Mouse (Mus musculus) fibroblast of lung, adult 2 months (primary cell): ENCODE measurements around the gene Itgb3bp.

Experiments used
- DNase-seq: peaks from one replicate; pipeline ENCODE4 v3.0.0-alpha.2; 2011; ENCODE audit warnings: low read depth

The Itgb3bp gene

DNA sequence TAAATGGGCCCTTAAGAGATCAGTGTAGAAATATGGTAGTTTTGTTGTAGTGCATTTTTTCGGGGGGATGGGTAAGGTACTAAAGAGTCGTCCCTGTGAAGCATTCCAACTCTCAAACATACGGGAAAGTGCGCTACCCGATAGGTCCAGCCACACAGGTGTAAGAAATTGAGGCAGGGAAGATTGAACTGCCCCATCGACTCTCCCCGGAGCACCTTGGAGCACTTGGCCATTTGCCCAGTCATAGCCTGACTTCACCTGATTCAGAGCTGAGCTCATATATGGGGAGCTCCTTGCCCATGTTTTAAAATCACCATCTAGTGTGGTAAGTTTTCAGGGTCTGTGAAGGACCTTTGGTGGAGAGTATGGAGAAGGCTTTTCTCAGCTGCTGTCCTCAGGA, 5.2 kb upstream of the Itgb3bp start:
- no peak for DNase-seq

DNA sequence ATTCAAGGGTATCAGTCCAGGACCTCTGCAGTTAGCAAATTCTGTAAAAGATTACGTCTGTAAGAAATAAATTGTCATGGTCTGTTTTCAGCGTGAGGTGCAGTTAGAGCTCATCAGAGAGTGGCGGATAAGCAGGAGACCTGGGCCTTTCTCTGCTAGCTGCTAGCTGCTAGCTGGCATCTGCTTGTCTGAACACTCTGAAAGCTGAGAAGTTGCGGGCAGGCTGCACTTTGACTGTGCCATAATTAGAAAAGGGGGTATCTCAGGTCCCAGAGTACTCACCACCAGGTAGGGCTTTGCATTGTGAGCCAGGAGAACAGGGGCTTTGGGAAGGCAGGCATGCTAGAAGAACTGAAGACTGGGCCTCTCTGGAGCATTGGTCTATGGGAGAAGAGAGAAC, 2.2 kb upstream of the Itgb3bp start:
- DNase-seq: no peak

DNA sequence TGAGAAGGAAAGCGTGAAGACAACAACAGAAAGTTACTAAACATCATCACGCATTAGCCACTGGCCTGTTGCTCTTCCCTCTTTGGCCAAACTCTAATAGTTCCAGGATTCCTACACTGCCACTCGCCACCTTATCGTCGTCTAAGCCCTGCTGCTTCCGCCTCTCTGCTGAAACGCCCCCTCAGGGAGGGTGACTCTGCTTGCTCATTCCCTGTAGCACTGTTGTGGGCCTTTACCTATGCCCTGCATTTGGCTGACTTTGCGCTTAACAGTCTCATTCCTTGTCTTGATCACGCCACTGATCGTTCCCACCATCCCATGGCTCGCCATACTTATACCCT, 1.6 kb upstream of the Itgb3bp start:
- no peak for DNase-seq

DNA sequence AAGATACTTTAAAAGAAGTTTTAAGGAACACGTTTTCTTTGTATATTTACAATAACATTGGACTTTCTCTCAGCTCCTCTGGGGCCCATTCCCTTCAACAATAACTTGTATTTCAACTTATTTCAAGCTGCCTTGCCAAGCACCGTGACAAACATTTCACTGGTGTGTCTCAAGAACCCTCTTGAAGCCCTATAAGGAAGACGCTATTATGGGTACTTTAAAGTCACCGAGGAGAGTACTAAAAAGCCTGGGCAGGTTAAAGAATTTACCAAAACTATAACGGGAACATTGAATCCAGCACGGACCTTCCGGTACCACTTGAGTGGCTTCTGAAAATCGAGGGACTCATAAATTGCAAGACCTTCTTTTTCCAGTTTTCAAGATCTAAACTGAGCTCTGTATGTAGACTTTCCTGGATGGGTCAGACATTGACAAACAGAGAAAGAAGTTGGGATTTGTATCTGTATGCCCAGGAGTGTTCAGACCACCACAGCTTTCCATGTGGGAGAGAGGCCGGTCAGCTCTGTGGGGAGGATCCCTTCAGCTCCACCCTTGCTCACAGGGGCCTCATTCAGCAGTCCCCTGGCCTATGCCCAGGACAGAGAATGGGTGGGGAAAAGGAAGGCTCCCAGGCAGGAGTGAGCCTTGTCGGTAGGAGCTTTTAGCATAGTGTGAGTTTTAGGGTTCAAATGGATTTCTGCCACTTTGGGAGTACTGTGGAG, 1.1 kb upstream of the Itgb3bp start:
- no peak for DNase-seq

DNA sequence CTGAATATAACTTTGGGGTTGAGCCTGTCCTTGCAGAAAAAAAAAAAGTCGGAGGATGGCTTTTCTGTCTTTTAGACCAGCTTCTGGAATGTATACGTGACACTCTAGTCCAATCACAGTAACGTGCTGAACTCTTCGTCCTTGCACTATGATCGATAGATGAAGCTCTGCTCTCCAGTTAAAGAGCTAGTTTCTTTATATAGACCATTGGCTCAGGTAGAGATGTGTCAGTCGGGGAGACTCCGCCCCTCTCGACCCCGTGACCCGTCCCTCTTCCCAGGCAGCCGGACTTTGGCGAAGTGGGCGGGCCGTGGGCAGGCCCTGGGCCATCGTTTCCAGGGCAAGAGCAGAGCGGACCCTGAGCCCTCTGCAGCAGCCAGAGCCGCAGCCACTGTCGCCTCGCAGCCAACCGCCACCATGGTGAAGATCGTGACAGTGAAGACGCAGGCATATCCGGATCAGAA, 432 bp downstream of the Itgb3bp start, which contains the start of gene Pgm1:
Gene Pgm1 (plus strand): TSS at position 266 of the 464 bp plus-strand sequence.
- DNase-seq: peak; percentile 54

DNA sequence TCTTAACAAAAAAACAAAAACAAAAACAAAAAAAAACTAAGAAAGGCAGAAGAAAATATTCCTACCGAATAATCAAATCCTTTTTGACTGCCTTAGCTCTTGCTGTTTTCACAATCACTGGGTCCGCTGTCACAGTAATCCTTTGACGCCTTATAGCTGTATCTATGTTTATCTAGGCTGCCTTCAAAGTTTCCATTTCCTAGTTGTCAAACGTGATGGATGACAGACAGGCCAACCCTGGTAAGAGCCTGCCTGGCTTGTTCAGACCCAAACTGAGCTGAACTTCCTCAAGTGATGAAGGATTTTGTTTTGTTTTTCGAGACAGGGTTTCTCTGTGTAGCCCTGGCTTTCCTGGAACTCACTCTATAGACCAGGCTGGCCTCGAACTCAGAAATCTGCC, 1.1 kb downstream of the Itgb3bp start:
- no peak for DNase-seq

DNA sequence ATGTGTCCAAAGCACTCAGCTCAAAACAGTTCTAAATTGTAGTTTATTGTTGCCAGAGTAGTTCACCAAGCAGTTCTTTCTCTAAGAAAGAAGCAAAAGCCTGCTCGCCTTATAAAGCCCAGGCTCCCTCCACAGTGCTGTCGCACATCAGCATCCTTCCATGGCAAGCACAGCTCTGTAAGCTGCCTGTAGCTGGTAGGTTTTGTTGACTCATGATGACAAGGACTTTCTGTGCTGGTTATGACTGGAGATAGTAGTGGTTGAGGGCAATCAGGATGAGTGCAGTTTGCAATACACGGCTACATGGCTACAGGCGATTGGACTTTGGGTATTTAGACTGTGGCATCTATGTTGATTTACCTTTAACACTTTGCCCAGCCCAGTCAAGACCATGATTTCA, 3.2 kb downstream of the Itgb3bp start:
- no peak for DNase-seq

DNA sequence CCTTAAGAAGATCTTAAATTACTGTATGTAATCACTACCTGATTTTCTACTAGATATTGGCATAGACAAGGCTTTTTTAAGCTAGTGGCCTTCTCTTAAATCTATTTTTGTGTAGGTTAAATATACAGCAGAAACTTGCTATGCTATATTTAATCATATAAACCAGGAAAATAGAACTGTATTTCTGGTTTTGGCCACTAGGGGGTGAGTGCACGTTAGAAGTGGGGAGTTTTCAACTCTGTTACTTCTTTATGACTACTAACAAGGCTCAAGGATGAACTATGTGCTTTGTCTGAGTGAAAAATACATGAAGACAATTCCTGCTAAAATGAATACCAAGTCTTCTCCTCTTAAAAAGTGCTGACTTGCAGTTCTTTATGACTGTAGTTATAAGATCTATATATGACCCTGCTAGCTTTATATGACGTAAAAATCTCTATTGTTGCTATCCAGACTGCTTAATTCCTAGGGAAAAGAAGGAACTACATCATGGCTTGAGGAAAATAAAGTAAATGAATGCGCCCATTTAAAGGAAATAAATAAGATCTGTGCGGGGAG, 15.6 kb downstream of the Itgb3bp start:
- DNase-seq: no peak

DNA sequence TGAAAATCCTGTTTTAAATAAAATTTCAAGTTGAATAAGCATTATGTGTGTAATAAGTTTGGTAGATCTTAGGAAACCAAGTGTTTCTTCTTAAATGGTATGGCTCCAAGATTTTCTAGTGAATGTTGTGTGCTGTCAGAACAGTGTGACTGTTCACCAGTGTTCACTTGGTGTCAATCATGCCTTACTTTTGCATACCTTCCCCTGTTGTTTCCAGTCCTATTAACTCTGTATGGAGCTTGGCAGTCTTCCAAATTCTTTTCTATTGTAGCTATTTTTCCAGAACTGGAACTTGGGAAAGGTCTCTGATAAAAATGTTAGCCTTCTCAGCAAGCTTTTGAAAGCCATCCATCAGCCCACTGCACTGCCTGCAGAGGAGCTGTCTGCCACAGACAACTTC, 47.2 kb downstream of the Itgb3bp start:
- DNase-seq: no peak

DNA sequence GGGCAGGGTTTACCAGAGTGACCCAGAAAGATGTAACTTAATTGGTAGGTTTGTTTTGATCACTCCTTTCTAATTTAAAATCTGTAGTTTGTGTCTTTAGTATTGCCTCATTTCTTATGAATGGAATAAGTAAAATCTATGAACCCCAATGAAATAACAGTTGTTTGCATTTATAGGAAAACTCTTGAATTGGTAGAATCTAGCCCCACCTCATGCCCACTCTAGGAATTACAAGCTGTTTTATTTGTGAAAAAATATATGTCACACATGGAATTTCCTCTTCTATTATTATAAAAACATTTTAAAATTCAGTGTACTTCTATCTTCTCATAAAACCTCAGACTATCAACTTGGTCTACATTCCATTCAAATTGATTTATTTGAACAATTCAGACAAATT, 47.7 kb downstream of the Itgb3bp start:
- peak; percentile 35 for DNase-seq

DNA sequence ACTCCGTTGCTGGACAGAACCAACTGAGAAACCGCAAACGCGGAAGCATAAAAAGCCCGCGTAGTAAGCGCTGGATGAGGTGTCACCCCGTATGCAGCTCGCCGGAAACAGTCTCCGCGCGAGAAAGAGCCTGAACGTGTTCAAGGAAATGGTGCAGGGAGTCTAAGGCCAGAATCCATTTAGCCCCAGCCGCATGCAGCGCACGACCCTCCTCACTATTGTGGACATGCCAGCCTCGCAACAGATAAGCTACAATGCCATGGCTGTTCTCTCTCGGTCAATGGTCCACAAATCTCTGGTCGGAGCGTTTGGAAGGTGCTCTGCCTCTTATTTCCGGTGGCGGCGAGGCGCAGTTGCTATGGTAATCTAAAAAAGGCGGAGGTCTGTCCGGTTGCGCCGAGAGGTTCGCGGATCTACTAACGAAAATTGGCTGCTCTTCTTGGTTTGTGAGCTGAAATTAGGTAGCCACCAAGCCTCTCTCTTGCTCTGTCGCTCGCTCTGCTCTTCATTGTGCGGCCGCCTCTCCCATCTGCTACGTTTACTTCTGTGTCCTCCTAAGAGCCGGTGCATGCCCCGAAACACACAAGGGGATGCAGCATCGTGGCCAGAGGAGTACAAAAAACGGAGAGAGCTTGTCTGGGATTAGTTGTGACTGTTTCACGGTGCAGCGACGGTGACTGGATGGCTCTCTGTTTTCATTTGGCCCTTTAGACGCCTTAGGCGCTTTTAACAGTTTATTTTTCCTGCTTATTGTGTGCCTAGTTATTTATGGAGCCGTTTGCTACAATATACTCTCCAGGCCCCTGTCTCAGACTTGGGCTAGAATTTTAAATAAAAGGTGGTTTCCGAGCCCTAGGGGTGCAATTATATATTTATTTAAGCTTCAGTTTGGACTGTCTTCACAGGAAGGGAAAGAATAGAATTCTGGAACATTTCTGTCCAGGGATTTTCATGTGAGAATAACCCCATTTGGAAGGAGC, 100.2 kb downstream of the Itgb3bp start, which contains the start of gene Efcab7:
Gene Efcab7 (plus strand): TSS at position 105 of the 980 bp plus-strand sequence.
- DNase-seq: peak; percentile 61

DNA sequence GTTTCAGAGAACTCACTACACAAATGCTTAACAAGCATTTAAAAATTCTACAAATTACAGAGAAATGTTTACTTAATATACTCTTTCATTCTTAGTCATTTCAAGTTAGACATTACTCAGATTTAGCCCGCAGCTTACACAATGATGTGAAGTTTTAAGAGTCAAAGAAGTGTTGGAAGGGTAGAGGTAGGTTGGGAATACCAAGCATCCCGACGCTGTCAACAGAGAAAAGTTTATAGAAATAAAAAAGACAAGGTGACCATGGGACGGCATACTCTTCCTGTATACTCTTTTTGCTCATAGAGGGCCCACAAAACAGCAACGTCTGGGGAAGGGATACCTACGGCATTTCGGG, 100.9 kb downstream of the Itgb3bp start:
- DNase-seq: no peak

DNA sequence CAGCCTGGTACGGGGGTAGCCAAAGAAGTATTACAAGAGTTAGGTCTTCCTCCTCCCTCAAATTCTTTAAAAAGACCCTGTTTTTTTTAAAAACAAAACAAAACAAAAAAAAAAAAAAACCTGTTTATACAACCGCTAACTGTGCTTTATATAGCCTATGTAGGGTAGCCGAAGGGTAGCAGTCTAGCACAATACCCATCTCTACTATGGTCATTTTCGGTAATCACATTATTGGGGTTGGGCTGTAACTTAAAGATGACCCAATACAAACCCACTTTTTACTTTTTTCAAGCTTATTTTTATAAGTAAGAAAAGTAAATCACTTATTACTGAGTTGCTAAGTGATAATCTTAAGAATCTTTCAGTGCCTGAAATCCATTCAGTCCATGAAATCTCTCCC, 101.3 kb downstream of the Itgb3bp start:
- no peak for DNase-seq

DNA sequence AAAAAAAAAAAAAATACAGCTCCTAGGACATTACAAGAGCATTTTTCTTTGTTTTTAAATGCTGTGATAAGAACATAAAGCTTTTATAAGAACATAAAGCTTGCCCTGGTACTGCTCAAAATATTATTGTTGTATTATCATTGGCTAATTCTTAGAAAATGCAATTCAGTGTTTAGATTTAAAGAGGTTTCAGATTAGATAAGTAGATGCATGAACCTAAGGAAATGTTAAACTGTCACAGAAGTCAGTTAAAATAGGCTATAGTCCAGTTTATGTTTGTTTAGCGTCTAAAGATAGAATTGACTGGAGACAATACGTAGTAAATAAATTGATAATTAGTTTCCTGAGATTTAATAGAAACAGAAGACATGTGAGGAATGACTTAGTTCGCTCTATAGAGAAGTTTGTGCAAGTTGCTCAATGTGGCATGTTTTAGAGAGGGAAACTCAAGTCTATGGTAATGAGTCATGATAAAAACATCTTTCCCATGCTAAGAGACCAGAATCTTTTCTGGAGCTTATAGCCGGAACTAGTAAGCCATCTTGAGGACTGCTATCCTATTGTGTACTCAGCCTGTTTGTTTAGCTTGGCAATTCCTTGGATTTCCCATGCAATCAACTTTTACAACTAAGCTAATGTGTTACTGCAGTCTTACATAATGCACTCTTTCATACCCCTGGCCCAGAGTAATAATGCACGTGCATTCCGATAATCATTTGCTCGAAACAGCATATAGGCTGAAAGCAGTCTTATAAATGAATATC, 112.7 kb downstream of the Itgb3bp start:
- no peak for DNase-seq

DNA sequence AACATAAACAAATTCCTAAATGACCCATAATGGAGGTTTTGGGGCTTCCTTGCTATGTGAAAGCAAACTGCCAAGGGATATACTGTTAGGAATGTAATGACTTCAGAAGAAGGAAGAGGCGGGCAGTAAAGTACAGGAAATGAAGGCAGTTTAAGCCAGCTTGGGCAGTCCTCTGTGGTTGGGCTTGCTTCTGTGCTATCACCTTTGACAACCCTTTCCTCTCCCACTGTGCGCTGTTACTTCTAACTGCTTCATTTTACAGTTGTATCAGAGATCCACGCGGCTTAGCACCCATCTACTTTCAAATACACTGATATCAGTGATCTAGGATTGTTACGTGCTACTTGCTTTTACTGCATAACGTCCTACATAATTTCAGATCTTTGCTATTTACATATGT, 137.2 kb downstream of the Itgb3bp start:
- no peak for DNase-seq

DNA sequence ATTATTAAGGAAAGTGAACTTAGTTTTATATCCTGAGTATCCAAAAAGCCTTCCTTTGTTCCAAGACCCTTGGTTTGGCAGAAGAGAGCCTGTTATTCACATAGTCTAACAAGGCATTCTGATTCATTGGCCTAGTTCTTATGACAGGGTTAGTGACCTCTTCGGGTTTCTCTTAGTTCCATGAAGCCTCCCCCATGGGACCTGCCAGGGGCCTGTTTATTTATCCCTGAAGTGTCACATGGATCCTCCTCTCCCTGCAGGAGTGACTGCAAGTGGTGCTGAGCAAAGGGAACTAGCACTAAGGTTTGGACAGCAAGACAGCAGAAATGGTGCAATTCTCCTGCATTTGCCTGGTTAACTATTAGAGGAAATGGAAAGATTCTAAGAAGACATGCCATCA, 156.6 kb downstream of the Itgb3bp start:
- DNase-seq: no peak

DNA sequence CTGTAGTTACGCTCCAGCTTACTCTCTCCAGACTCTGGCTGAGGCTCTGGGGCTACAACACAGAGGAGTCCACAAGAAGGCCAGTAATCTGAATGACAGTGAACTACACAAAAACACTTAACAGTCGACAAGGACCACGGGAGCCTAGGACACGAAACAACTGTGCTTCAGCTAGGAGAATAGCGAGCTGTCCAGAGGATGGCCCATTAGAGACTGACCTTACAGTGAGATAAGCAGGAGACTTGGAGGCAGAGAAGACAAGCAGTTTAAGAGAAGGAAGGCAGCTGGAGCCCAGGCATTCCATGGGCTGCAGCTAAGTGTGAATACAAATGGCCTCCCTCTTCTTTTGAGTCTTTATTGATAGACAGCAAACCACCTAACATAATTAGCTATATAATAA, 159.1 kb downstream of the Itgb3bp start:
- DNase-seq: no peak

DNA sequence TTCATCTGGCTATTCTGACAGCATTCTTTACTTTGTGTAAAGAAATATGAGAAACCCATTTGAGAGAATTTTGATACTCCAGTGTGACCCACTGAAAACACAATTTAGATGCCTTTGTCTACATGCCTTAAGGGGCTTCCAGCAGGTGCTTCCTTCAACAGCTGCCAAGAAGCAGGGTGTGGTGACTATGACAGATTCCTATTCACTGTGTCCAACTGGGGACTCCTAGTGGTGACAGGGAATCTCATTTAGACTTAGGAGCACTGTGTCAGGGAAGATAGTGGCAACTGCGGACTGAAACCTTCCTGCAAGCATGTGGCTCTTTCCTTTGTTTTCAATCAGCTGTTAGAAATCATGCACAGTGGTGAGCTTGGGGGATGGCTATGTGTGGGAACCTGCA, 162.9 kb downstream of the Itgb3bp start:
- no peak for DNase-seq

DNA sequence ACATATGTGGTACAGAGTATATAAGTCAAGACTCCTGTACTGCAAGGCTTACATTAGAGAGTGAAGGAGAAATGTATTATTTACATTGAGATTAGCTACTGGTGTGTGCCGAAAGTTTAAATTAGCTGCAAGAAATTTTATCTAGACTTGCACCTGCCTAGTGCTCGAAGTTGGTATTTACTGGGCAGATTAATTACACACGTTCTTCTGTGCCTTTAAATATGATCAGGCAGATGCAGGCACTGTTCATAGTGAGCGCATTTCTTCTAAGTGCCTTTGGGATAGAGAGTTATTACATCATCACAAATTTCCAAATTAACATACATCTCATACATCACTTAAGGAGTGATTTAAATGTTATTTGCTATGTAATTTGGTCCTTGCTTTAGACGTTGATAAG, 163.3 kb downstream of the Itgb3bp start:
- DNase-seq: no peak

DNA sequence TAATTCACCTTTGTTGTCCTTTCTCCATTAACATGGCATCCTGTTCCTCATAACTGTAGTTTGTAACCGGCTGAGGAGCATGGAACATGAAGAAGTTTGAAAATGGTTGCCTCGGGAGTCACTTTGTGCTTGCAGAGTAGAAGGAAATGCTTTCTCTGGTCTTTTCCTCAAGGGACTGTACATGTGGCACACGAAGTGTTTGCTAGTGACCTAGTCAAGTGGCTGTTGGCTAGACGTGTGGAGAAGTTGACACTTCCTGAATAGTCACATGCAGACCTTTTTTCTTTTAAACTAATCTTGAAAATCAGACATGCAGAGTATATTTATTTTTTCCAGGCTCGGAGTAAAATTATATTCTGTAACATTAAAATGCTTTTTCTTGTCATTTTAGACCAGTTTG, 177.2 kb downstream of the Itgb3bp start:
- no peak for DNase-seq

DNA sequence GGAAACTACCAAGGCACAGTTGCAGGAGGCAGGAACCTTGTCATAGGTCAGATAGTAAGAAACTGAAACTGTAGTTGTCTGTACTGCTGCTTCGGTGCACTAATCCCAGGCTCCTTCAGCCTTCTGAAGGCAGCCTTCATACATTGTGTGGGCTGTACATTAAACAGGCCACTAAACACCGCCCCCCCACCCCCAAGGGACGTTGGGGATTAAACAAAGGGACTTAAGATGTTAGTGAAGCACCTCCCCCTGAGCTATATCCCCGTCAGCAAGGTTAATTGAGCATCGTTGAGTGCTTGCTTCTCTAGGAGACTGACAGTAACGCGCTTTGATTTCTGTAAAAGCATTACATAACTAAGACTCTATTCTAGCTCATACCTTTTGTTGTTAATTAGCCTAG, 189.8 kb downstream of the Itgb3bp start:
- no peak for DNase-seq

DNA sequence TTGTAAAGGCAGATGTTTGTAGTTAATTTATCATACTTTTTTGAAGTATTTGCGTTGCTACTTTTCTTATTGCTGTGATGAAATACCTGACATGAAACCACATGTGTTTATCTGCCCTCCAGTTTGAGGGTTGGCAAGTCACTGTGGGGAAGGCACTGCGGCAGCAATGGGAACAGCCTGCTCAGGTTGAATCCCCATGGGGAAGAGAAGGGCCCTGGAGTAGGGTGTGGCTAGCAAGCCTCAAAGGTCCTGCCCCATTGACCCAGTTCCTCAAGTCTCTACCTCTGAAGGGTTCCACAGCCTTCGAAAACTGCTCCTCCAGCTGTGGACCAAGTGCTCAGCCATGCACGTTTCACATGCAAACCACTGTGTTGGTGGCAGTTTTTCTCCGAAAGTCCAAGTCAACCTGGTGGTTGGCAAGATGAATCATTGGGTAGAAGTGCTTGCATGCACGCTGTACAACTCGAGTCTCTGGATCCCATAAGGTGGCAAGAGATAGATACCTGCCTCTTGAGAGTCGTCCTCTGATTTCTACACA, 203.6 kb downstream of the Itgb3bp start:
- no peak for DNase-seq
